In genomic region chr10:93177874-93178273, GRCm38 (mm10) we compare ENCODE assay signal across 23 mouse cellular contexts. TPM values are rescaled to one million over a fixed set of nuclear protein-coding genes. Genes with fewer than 3 reads are reported as not detected.
A peak's percentile ranks its signal among the peaks of the same experiment; 100 is the strongest.
DNase-seq lines count a peak whose midpoint lies in the region; ATAC-seq and TF ChIP-seq lines count a peak whose summit lies in the region.
"Had no signal": no experiment of that assay in that cellular context is flagged by ENCODE, and none has a peak within 500 bp of the region (broad histone marks: within the 10 kb centered on the region; RNA-seq: fewer than 3 reads in every experiment).

No protein-coding gene starts in this region.

- no peak overlapping the region for H3K9ac ChIP-seq in heart, embryonic 11.5 days (ENCODE audit: low read depth, low read length)
- H3K9ac ChIP-seq: forebrain, embryonic 15.5 days; liver, embryonic 15.5 days; neural tube, embryonic 15.5 days had no signal

- 55% methylated on average over 4 of the region's 4 CpGs for WGBS in heart, embryonic 11.5 days (ENCODE audit: insufficient replicate concordance)
- 59% methylated on average over 4 of the region's 4 CpGs for WGBS in heart, embryonic 10.5 days

- no peak overlapping the region for H3K4me3 ChIP-seq in heart, embryonic 11.5 days (ENCODE audit: low read depth, low read length)
- H3K4me3 ChIP-seq in heart, embryonic 10.5 days = no peak overlapping the region
- no peak overlapping the region for H3K4me3 ChIP-seq in left cerebral cortex, adult 2 months
- no peak overlapping the region for H3K4me3 ChIP-seq in brown adipose tissue, adult 24 weeks (ENCODE audit: insufficient read depth, low read depth, low read length)
- H3K4me3 ChIP-seq: erythroblast, embryonic 14.5 days; forebrain, embryonic 15.5 days; liver, embryonic 15.5 days; neural tube, embryonic 15.5 days had no signal

- DNase-seq in heart, embryonic 10.5 days (ENCODE audit: low spot score) = no peak
- DNase-seq in left cerebral cortex, adult 2 months (ENCODE audit: extremely low spot score in 1 of 2, low spot score in 2 of 2) = no peak
- DNase-seq in left cerebral cortex, postnatal 10 days (ENCODE audit: extremely low spot score in 1 of 2, low spot score in 2 of 2) = no peak
- no peak for DNase-seq in adrenal gland, postnatal 4 days (ENCODE audit: low spot score in 2 of 2)
- DNase-seq in adrenal gland, postnatal 10 days = no peak
- DNase-seq: adrenal gland, postnatal 36 days; B cell, adult 2 months; cerebellum, postnatal 10 days; embryo, embryonic 11 days; kidney, adult 8-10 months; kidney, postnatal 4 days; lung, postnatal 14 days; right cerebral cortex, postnatal 25 days had no signal

- intact Hi-C loops in left cerebral cortex, adult 2 months (cut with DNase I) = no loop called here
- intact Hi-C loops in left cerebral cortex, postnatal 10 days (cut with DNase I) = no loop called here

- H3K27ac ChIP-seq in heart, embryonic 11.5 days (ENCODE audit: low read depth, low read length) = 0 out of 2 replicates have a peak overlapping the region, but pooled peaks have one; percentile 47
- no peak overlapping the region for H3K27ac ChIP-seq in heart, embryonic 10.5 days
- 0 out of 2 replicates have a peak overlapping the region, but pooled peaks have one; percentile 19 for H3K27ac ChIP-seq in left cerebral cortex, adult 2 months
- H3K27ac ChIP-seq in brown adipose tissue, adult 24 weeks (replicated peaks; ENCODE audit: low read depth, low read length) = peak overlapping the region; percentile 81
- H3K27ac ChIP-seq: forebrain, embryonic 15.5 days; hindbrain, postnatal 0 days; liver, embryonic 15.5 days; neural tube, embryonic 15.5 days had no signal

- no peaks in the 10 kb centered on the region for H3K36me3 ChIP-seq in heart, embryonic 11.5 days (ENCODE audit: control insufficient read depth, insufficient read depth, low read length)
- H3K36me3 ChIP-seq in heart, embryonic 10.5 days = peaks cover 14% of the 10 kb centered on the region; the same call in 1 of the 2 replicates
- H3K36me3 ChIP-seq: forebrain, embryonic 15.5 days; neural tube, embryonic 15.5 days had no signal

- H3K27me3 ChIP-seq in heart, embryonic 11.5 days (ENCODE audit: control insufficient read depth, insufficient read depth, low read length) = no peaks in the 10 kb centered on the region
- no peaks in the 10 kb centered on the region for H3K27me3 ChIP-seq in heart, embryonic 10.5 days (ENCODE audit: insufficient read depth, poor library complexity, severe bottlenecking)
- H3K27me3 ChIP-seq: forebrain, embryonic 15.5 days; liver, embryonic 15.5 days; neural tube, embryonic 15.5 days; Patski had no signal

- H3K4me1 ChIP-seq in heart, embryonic 11.5 days (ENCODE audit: control insufficient read depth, insufficient read depth, low read length) = peaks cover 11% of the 10 kb centered on the region
- H3K4me1 ChIP-seq in heart, embryonic 10.5 days = peaks cover 20% of the 10 kb centered on the region; the same call in 1 of the 2 replicates
- peaks cover 20% of the 10 kb centered on the region for H3K4me1 ChIP-seq in brown adipose tissue, adult 24 weeks (ENCODE audit: control insufficient read depth, insufficient read depth, insufficient read length, low read length)
- H3K4me1 ChIP-seq: neural tube, embryonic 15.5 days had no signal

- TF ChIP-seq CTCF in left cerebral cortex, adult 2 months (IDR thresholded peaks at IDR 0.05) = no peak

- H3K9me3 ChIP-seq in heart, embryonic 11.5 days (replicated peaks; ENCODE audit: control insufficient read depth, low read length) = no peaks in the 10 kb centered on the region
- no peaks in the 10 kb centered on the region for H3K9me3 ChIP-seq in heart, embryonic 10.5 days
- H3K9me3 ChIP-seq: forebrain, embryonic 15.5 days; liver, embryonic 15.5 days; neural tube, embryonic 15.5 days had no signal

- H3K4me2 ChIP-seq in heart, embryonic 11.5 days = no peak overlapping the region
- H3K4me2 ChIP-seq: forebrain, embryonic 15.5 days; liver, embryonic 15.5 days; midbrain, embryonic 11.5 days; neural tube, embryonic 15.5 days had no signal

- ATAC-seq in heart, embryonic 11.5 days (replicated peaks; ENCODE audit: insufficient number of reproducible peaks, low FRiP score, low TSS enrichment) = no peak
- peak; percentile 3 for ATAC-seq in inflammation-experienced regulatory T-cells, adult 6 months
- ATAC-seq: forebrain, embryonic 15.5 days; hindbrain, postnatal 0 days; Patski had no signal

RNA-seq across cellular contexts. Expression of gene Cdk17, which starts 17.2 kb away (rescaled TPM):
- 20.9 and 21.0 TPM in 2 replicates for polyA plus RNA-seq in heart, embryonic 11.5 days (2014; fragmentation: Nextera tagmentation; extraction: Ambion mirVana)
- polyA plus RNA-seq in heart, embryonic 10.5 days (2016; fragmentation: Nextera tagmentation; extraction: Ambion mirVana) = 16.4 and 20.0 TPM in 2 replicates
- total RNA-seq in left cerebral cortex, adult 2 months (2021) = 100 to 1,000 TPM; 207 to 216 TPM
- 100 to 1,000 TPM; 141 to 150 TPM for total RNA-seq in left cerebral cortex, postnatal 10 days (2021)
- polyA plus RNA-seq in brown adipose tissue, adult 24 weeks (2012; ENCODE audit: insufficient read depth, insufficient read length, missing spikeins) = 23.6 and 27.1 TPM in 2 replicates
- 10 to 100 TPM; 40.0 to 51.5 (median 43.0) TPM for polyA plus RNA-seq in inflammation-experienced regulatory T-cells, adult 6 months (2017; shearing (Covaris generic))
- 10 to 100 TPM; 30.5 to 33.1 TPM for total RNA-seq in adrenal gland, postnatal 4 days (2021)
- 10 to 100 TPM; 37.3 to 38.7 TPM for total RNA-seq in adrenal gland, postnatal 10 days (2021)
